Mouse (Mus musculus) CH12F3 (cell line): ENCODE data around the gene Sik2.

Source experiments
- in situ Hi-C: fragments of 300-500 bp; cut with MboI; formaldehyde crosslinking; loops from 2 replicates; pipeline ENCODE4 v1.14.3; 2020; ENCODE audit warnings: low sequenced_read_pairs

The Sik2 gene

DNA sequence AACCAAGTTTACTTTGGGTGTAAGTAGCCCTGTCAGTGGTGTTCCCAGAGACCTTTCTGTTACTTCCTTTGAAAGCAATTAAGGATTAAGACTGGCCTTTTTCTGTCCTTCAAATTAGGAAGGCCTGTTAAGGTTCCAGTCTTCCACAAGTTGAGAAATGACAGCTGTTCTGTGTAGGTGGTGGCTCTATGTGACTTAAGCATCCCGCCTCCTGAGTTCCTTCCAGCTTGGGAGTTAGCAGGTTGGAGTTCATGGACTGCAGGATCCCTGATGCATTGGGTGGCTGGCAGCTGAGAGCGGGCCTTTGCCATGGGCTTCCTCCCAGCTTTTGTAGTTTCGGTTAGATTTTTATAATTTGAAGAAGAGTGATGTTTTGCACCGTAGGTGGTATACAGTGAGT lies 133.4 kb downstream of the Sik2 start:
- in situ Hi-C loops = no loop called here

DNA sequence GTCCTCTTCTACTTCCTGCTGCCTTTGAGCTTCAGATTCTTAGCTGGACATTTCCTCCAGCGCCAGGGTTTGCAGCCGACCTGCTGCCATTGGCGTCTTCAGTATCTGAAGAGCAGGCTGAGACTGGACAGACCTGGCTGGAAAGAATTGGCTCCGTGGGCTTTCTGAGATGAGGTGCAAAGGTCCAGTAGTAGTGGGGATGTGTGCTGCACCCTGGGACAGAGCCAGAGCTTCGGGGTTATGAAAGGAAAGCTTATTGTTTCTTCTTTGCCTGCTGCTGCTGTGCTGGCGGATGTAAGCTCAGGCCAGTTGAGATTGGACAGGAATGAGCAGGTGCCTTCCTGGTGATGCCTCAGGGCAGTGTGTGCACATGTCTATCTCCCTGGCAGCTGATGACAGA lies 134.8 kb downstream of the Sik2 start:
- in situ Hi-C loops = no loop called here

- in situ Hi-C loops = no loop called here
Observed at GRCm38 (mm10) chr9:50873210-50873609, 135.7 kb downstream of the Sik2 start.

DNA sequence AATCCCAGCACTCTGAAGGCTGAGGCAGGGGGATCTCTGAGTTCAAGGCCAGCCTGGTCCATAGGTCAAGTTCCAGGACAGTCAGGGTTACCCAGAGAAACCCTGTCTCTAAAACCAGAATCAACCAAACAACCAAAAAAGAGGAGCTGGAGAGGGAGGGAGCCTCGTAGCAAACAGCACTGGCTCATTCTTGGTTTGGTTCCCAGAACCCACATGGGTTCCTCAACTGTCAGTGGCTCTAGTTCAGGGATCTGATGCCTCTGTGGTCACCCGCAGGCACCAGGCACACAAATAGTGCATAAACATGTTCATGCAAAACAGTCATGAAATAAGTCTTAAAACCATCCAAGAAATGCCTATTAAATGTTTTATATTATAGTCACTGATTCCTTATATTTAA lies 140.7 kb downstream of the Sik2 start:
- in situ Hi-C loops = no loop called here

DNA sequence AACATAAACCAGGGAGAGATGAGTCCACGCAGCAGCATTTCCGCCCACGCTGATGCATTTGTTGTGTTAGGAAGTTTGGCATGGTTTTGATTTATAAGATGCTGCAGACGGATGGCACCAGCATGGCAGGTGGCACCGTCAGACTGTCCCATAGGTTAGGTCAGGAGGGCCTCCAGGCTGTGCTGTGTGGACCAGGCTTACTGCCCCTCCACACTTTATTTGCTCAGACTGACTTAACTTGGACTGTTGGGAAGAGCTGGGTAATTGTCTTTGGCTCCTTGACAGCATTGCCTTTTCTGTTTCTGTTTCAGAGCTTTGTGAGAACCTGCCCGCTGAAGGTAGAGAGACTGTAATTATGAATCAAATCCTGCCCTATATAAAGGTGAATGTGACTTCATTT lies 141.9 kb downstream of the Sik2 start:
- in situ Hi-C loops = no loop called here

- in situ Hi-C loops = no loop called here
Observed at GRCm38 (mm10) chr9:50865803-50866202, 143.1 kb downstream of the Sik2 start.

- in situ Hi-C loops = no loop called here
Observed at GRCm38 (mm10) chr9:50864877-50865276, 144.0 kb downstream of the Sik2 start.

DNA sequence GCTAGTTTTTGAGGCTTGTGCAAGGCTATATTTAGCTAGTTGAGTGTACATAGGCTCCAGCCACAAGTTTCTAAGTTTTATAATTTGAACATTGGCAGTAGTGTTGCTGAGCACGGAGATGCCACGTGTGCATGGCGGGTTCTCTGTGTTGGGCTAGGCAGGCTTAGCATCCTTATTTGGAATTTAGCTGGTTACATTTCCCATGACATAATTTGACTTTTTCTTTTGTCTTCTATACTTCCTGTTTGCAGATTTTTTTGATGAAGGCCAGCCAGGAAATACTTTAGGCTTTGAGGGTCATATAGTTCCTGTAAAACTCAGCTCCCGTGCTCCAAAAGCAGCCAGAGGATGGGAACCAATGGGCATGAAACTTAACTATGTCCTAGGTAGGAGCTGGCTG lies 145.0 kb downstream of the Sik2 start:
- in situ Hi-C loops = no loop called here

GRCm38 (mm10) chr9:50861119-50861839 lies 147.6 kb downstream of the Sik2 start:
- in situ Hi-C loops = no loop called here

- in situ Hi-C loops = no loop called here
Observed at GRCm38 (mm10) chr9:50858681-50859080, 150.2 kb downstream of the Sik2 start.

DNA sequence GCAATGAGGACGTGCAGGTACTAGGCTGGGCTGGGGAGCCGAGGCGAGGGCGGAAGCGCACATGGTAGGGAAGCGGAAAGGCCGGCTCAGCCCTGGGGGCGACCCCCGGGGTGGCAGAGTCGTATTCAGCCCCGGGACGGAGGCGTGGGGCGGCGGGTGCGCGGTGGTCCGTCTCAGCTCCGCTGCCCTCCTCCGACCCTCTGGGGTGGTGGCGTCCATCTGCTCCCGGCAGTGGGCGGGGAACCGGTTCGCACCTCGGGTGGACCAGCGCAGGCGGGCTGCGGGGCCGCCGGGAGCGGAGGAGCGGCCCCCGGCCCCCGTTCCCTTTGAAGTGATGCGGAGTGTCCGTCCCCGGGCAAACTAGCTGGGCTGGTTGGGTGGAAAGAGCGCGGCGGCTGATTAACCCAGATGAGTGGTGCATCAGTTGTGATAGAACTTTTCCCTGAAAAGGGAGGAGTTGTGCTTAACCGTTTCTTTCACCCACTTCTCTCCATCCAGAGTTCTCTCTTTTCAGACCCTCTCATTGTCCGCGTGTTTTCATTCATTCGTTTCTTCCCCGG lies 151.7 kb downstream of the Sik2 start:
- in situ Hi-C loops = no loop called here

- in situ Hi-C loops = no loop called here
Observed at GRCm38 (mm10) chr9:50856341-50857081, 152.4 kb downstream of the Sik2 start.

DNA sequence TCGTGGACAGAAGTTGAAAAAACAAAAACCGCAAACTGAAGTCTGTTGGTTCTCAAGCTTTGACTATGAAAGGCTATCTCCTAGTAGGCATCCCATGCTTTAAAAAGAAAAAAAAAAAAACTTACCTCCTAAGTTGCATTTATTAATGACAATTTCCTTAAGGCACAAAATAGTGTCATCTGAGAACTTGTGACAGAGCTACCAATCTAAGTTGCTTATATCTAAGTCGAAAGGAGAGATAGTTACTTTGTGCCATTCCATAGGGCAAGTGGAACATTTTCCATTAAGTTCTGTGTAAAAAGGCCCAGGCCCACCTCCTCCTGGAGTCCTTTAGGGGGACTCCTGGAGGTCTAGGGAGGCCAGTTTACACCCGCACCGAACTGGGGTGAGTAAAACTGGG lies 153.1 kb downstream of the Sik2 start:
- in situ Hi-C loops = no loop called here

DNA sequence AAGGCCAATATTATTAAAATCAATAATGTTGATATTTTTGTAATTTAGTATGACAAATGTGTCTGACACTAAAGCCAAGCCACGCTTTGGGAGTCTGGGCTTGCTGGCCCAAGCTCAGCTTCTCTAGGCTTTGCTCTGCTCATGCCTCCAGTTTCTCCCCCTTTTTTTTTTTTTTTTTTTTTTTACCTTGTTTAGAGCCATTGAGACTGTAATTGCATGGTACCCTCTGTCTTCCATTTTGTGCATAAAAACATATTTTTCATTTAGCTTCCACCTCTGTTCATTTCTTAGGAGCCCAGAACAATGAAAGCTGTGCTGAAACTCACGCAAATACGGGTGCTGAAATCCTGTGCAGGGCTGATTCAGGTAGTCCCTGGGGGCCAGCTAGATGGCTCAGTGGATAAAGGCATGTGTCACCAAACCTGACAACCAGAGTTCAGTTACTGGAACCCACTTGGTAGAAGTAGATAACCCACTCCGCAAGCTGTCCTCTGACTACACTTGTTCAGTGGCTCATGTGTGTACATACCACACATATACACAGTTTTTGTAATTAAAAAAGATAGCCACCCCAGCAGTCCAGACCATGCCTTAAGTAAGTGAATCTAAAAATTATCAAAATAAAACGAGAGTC lies 153.6 kb downstream of the Sik2 start:
- in situ Hi-C loops = no loop called here

GRCm38 (mm10) chr9:50854376-50854775 lies 154.5 kb downstream of the Sik2 start:
- in situ Hi-C loops = loop anchor here (5.0 kb wide), 1 partner anchor 153 kb away; the partner anchor contains the start of gene Sik2

DNA sequence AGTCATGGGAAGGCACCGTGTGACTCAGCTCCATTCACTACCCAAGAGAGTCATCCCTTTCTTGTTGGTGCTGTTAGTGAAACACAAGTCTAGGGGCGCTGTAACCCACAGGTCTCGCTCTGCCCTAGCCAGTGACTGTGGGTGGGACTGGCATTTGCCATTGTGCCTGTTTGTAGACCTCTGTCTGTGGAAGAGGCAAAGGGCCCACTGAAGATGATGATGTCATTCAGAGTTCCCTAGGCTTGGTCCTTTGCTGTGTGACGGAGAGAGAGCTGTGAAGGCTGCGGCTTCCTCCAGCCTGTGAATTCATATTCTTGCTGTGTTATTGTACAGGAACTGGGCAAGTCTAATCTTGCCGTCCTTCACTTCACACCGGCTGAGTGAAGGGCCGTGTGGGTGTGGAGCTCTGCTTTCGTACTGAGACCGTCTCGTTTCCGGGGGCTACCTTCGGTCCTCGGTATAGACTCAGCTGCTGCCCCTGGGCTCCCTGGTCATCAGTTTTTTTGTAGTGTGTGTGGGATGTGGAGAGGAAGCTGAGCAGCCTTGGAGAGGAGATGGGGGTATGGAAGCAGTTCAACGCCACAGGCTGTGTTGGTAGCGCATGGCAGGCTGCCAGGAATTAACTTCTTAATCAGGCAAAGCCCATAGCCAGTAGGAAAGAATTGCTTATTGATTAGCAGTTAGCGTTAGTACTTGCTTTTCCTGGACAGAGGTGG lies 156.1 kb downstream of the Sik2 start:
- in situ Hi-C loops = loop anchor here (5.0 kb wide), 1 partner anchor 155 kb away; the partner anchor contains the start of gene Sik2

GRCm38 (mm10) chr9:50850713-50851112 lies 158.2 kb downstream of the Sik2 start:
- in situ Hi-C loops = loop anchor here (5.0 kb wide), 1 partner anchor 157 kb away; the partner anchor contains the start of gene Sik2

DNA sequence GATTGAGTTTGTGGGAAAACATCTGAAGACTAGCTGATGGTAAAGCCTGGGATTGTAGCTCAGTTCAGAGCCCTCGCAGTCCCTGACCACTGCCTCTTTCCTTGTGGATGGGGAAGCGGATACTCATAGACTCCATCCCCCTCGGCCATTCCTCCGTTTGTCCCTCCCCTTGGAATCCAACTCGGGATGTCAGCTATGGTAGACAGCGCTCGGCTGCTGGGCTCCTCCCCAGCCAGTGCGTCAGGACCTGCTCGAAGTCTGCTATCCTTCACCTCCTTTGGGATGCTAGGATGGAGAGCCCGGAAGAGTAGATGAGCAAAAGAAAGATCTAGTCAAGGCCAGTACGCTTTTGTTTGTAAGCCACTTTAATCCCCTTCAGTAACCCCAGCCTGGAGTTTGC lies 158.6 kb downstream of the Sik2 start:
- in situ Hi-C loops = loop anchor here (5.0 kb wide), 1 partner anchor 157 kb away; the partner anchor contains the start of gene Sik2

DNA sequence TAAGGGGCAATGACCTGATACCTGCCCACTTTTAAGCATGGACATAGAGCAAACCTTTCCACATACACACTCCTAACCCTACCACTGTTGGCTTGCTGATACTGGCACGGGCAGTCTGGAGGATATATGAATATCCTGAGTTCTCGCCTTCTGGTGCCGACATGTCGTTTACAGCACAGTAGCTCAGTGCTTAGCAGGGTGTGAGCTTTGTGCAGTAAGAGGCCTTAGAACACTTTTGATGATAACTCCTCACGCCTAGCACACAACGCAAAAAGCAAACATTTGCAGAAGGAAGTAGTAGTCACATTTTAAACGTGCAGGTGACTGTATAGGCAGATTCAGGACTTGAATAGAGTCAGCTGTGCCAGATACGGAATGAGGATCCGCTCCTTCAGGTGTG lies 159.1 kb downstream of the Sik2 start:
- in situ Hi-C loops = loop anchor here (5.0 kb wide), 1 partner anchor 158 kb away; the partner anchor contains the start of gene Sik2

DNA sequence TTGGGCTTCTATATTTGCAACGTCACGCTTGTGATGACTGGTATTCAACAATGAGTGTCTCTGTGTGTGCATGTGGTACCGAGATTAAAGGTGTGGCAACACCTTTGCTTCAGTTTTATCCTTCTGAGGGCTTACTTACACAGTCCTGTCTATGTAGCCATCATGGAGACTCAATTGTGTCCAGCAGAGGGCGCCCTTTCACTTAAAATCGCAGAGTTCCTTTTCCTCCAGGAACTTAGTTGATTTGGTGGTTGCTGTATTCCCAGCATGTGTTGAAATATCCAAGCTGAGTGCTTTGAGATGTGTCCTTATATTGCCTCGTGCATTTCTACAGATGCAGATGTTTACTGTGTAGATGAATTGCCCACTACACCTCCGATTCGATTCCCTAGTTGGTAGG lies 159.6 kb downstream of the Sik2 start:
- in situ Hi-C loops = no loop called here

DNA sequence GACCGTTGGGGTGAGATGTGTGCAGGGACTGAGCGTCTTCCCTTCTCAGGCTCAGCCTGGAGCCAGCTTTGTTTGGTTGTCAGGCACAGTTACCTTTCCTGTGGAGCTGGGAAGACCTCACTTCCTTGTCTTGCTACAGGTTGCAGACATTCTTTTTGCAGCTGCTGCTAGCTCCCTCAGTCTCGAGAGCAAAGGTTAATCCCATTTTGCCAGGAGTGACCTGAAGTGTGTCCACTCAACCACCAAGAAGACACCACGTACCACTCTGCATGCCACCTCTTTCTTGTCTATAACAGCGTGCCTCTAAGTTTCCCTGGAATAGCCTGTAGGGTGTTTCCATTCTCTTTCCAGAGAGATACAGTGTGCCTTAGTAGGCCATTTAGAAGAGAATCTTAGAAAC lies 160.1 kb downstream of the Sik2 start:
- in situ Hi-C loops = no loop called here
